ENCODE assay signal across 21 mouse cellular contexts in the genomic region with DNA sequence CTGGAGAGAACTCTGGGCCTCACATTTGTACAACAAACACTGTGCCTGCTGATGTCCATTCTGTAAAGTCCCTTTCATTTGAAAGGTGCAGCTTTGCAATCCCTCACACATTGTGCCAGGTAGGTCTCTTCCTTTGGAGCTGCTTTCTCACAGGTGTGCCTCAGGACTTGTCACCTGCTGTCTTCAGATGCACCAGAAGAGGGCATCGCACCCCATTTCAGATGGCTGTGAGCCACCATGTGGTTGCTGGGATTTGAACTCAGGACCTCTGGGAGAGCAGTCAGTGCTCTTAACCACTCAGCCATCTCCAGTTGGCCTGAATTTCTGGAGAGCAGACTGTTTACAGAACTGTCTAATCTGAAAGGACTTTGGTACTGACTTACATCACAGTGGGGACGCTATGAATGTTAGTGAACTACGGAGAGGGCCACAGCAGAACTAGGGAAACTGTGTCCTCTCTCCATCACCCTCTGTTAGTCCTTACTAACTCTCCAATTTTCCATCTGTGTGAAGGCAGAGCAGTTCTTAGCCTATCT. TPM values are rescaled to one million over a fixed set of nuclear protein-coding genes. Genes with fewer than 3 reads are reported as not detected.
DNase-seq lines count a peak whose midpoint lies in the region; ATAC-seq and TF ChIP-seq lines count a peak whose summit lies in the region.
"Had no signal": no experiment of that assay in that cellular context is flagged by ENCODE, and none has a peak within 500 bp of the region (broad histone marks: within the 10 kb centered on the region; RNA-seq: fewer than 3 reads in every experiment).

No protein-coding gene starts in this region.

- intact Hi-C loops in heart, adult 2 months (cut with DNase I): loop anchor here (10.0 kb wide), 1 partner anchor 288 kb away; no protein-coding TSS in a partner anchor

- H3K4me1 ChIP-seq in heart, adult 2 months (ENCODE audit: control insufficient read depth, insufficient read depth, low read length): peaks cover 1% of the 10 kb centered on the region; the same call in 1 of the 2 replicates
- H3K4me1 ChIP-seq in liver, embryonic 14.5 days (replicated peaks; ENCODE audit: control insufficient read depth in 2 of 2, insufficient read depth in 2 of 2, low read length in 1 of 2): peaks cover 0 to 6% of the 10 kb centered on the region in 2 experiments; a peak in 2 of 4 replicates
- H3K4me1 ChIP-seq in liver, embryonic 11.5 days (replicated peaks; ENCODE audit: control insufficient read depth, insufficient read depth, low read length): peaks cover 15% of the 10 kb centered on the region
- H3K4me1 ChIP-seq in liver, embryonic 15.5 days (replicated peaks): peaks cover 29% of the 10 kb centered on the region

- peaks cover 1% of the 10 kb centered on the region; the same call in 1 of the 2 replicates for H3K27me3 ChIP-seq in heart, adult 2 months (ENCODE audit: control insufficient read depth, insufficient read depth, low read length)
- peaks cover 60% of the 10 kb centered on the region for H3K27me3 ChIP-seq in liver, embryonic 14.5 days (ENCODE audit: control insufficient read depth, insufficient read depth, low read length)
- H3K27me3 ChIP-seq in liver, embryonic 11.5 days (replicated peaks; ENCODE audit: control insufficient read depth, insufficient read depth, low read length): peaks cover 73% of the 10 kb centered on the region
- peaks cover 95% of the 10 kb centered on the region for H3K27me3 ChIP-seq in liver, embryonic 15.5 days
- H3K27me3 ChIP-seq: Patski had no signal

- H3K4me3 ChIP-seq in heart, adult 2 months: no peak overlapping the region
- H3K4me3 ChIP-seq in liver, embryonic 14.5 days (ENCODE audit: insufficient read depth in 1 of 2, low read depth in 2 of 2, low read length in 2 of 2): no peak overlapping the region
- H3K4me3 ChIP-seq in liver, embryonic 11.5 days (ENCODE audit: low read depth, low read length): no peak overlapping the region
- H3K4me3 ChIP-seq in liver, embryonic 15.5 days (replicated peaks): no peak overlapping the region
- H3K4me3 ChIP-seq: hindbrain, embryonic 13.5 days; neural tube, embryonic 12.5 days had no signal

- no peak for ATAC-seq in liver, embryonic 14.5 days (ENCODE audit: insufficient read depth)
- no peak for ATAC-seq in liver, embryonic 11.5 days (replicated peaks; ENCODE audit: low FRiP score)
- 0 out of 2 replicates have a peak, but pooled peaks have one; percentile 15 for ATAC-seq in liver, embryonic 15.5 days (ENCODE audit: insufficient read depth)
- no peak for ATAC-seq in erythroblast, adult 5-6 weeks (replicated peaks; ENCODE audit: low FRiP score, poor library complexity, severe bottlenecking)
- ATAC-seq: Patski had no signal

- no peaks in the 10 kb centered on the region for H3K9me3 ChIP-seq in liver, embryonic 14.5 days (ENCODE audit: control insufficient read depth, low read length)
- no peaks in the 10 kb centered on the region for H3K9me3 ChIP-seq in liver, embryonic 11.5 days (ENCODE audit: control insufficient read depth, low read length)
- H3K9me3 ChIP-seq in liver, embryonic 15.5 days (replicated peaks): no peaks in the 10 kb centered on the region
- H3K9me3 ChIP-seq: hindbrain, embryonic 13.5 days; neural tube, embryonic 12.5 days had no signal

- H3K27ac ChIP-seq in heart, adult 2 months: no peak overlapping the region
- no peak overlapping the region for H3K27ac ChIP-seq in liver, embryonic 14.5 days
- no peak overlapping the region for H3K27ac ChIP-seq in liver, embryonic 11.5 days (ENCODE audit: low read depth, low read length)
- no peak overlapping the region for H3K27ac ChIP-seq in liver, embryonic 15.5 days (replicated peaks)
- H3K27ac ChIP-seq: hindbrain, embryonic 13.5 days; macrophage; neural tube, embryonic 12.5 days had no signal

- WGBS in heart, adult 2 months: 93% methylated on average over 3 of the region's 3 CpGs
- 71% methylated on average over 3 of the region's 3 CpGs for WGBS in liver, embryonic 14.5 days (ENCODE audit: insufficient replicate concordance)
- 68% methylated on average over 3 of the region's 3 CpGs for WGBS in liver, embryonic 11.5 days
- WGBS in liver, embryonic 15.5 days (ENCODE audit: insufficient replicate concordance): 72% methylated on average over 3 of the region's 3 CpGs

- 0 out of 2 replicates have a peak, but pooled peaks have one; percentile 12 for TF ChIP-seq CTCF in heart, adult 2 months (IDR thresholded peaks at IDR 0.05)
- peak; percentile 42 for TF ChIP-seq CTCF in liver, embryonic 14.5 days (IDR thresholded peaks at IDR 0.05; ENCODE audit: low read depth)

- H3K9ac ChIP-seq in heart, adult 2 months (ENCODE audit: low read depth, low read length): no peak overlapping the region
- no peak overlapping the region for H3K9ac ChIP-seq in liver, embryonic 14.5 days (replicated peaks)
- H3K9ac ChIP-seq in liver, embryonic 11.5 days (ENCODE audit: low read depth, low read length): no peak overlapping the region
- H3K9ac ChIP-seq in liver, embryonic 15.5 days: no peak overlapping the region
- H3K9ac ChIP-seq: hindbrain, embryonic 13.5 days; neural tube, embryonic 12.5 days had no signal

- no peak overlapping the region for H3K4me2 ChIP-seq in liver, embryonic 14.5 days (ENCODE audit: low read depth)
- H3K4me2 ChIP-seq in liver, embryonic 11.5 days: no peak overlapping the region
- H3K4me2 ChIP-seq in liver, embryonic 15.5 days: no peak overlapping the region
- H3K4me2 ChIP-seq: hindbrain, embryonic 13.5 days had no signal

- no peaks in the 10 kb centered on the region for H3K79me2 ChIP-seq in heart, adult 2 months (replicated peaks; ENCODE audit: control insufficient read depth, insufficient read depth, low read length)

- TF ChIP-seq POLR2A in heart, adult 2 months (IDR thresholded peaks at IDR 0.05; ENCODE audit: insufficient read depth, low read depth, low read length): no peak

- no peak for DNase-seq in heart, adult 2 months
- no peak for DNase-seq in heart, adult 9 months (ENCODE audit: low spot score in 2 of 2)
- DNase-seq in liver, embryonic 14.5 days (ENCODE audit: low read depth in 3 of 3, low spot score in 3 of 3): no peak
- DNase-seq in liver, embryonic 11.5 days (ENCODE audit: low spot score): no peak
- peak; percentile 36 for DNase-seq in ES-CJ7 (ENCODE audit: low read depth, low spot score)
- no peak for DNase-seq in urinary bladder, postnatal 10 days (ENCODE audit: low spot score)
- DNase-seq: cerebellum, adult 11-12 months; heart, adult 11 months; kidney, adult 8-10 months; midbrain, embryonic 14.5 days; thymus, adult 2 months had no signal

- H3K36me3 ChIP-seq in heart, adult 2 months (ENCODE audit: control insufficient read depth, insufficient read depth, low read length): no peaks in the 10 kb centered on the region
- no peaks in the 10 kb centered on the region for H3K36me3 ChIP-seq in liver, embryonic 14.5 days (replicated peaks; ENCODE audit: control insufficient read depth, insufficient read depth, low read depth)
- H3K36me3 ChIP-seq in liver, embryonic 11.5 days (ENCODE audit: control insufficient read depth, insufficient read depth, low read length): peaks cover 2% of the 10 kb centered on the region; the same call in 1 of the 2 replicates
- H3K36me3 ChIP-seq in liver, embryonic 15.5 days (replicated peaks): no peaks in the 10 kb centered on the region

- TF ChIP-seq EP300 in heart, adult 2 months (IDR thresholded peaks at IDR 0.05; ENCODE audit: insufficient read depth, low read depth, low read length): no peak
- TF ChIP-seq EP300 in liver, embryonic 14.5 days (IDR thresholded peaks at IDR 0.05; ENCODE audit: low read depth): no peak

RNA-seq across cellular contexts. Expression of a gene that starts 6.7 kb away (rescaled TPM):
- total RNA-seq in heart, adult 2 months (2021): not detected
- not detected in 2 replicates for polyA plus RNA-seq in heart, adult 2 months (2012; rRNA removed)
- not detected in 2 replicates for polyA plus RNA-seq in liver, embryonic 14.5 days (2012; rRNA removed)
- polyA plus RNA-seq in liver, embryonic 14.5 days (2014; fragmentation: Nextera tagmentation; extraction: Ambion mirVana): not detected in 2 replicates
- not detected in 2 replicates for polyA plus RNA-seq in liver, embryonic 11.5 days (2014; fragmentation: Nextera tagmentation; extraction: Ambion mirVana)
- polyA plus RNA-seq in liver, embryonic 15.5 days (2015; fragmentation: Nextera tagmentation; extraction: Ambion mirVana): not detected in 2 replicates
- total RNA-seq in erythroblast, adult 5-6 weeks (2015; ENCODE audit: low replicate concordance): not detected in 2 replicates
- total RNA-seq in erythroblast, adult 5-6 weeks (2017; ENCODE audit: low replicate concordance): not detected in 2 replicates
- total RNA-seq: adrenal gland, postnatal 4 days had no signal
- polyA plus RNA-seq: embryonic facial prominence, embryonic 14.5 days; heart, embryonic 16.5 days; limb, embryonic 14.5 days; macrophage; Patski; thymus, adult 2 months had no signal

RNA-seq across cellular contexts. Expression of a gene that starts 7.6 kb away (rescaled TPM):
- under 1 TPM; 0.07 to 0.13 TPM for total RNA-seq in heart, adult 2 months (2021)
- 0.23 and 0.44 TPM in 2 replicates for polyA plus RNA-seq in heart, adult 2 months (2012; rRNA removed)
- polyA plus RNA-seq in liver, embryonic 14.5 days (2012; rRNA removed): 0.03 and 0.04 TPM in 2 replicates
- polyA plus RNA-seq in liver, embryonic 14.5 days (2014; fragmentation: Nextera tagmentation; extraction: Ambion mirVana): 0.05 TPM in 1 of 2 replicates, not detected in the other
- polyA plus RNA-seq in liver, embryonic 11.5 days (2014; fragmentation: Nextera tagmentation; extraction: Ambion mirVana): 0.18 and 0.35 TPM in 2 replicates
- polyA plus RNA-seq in liver, embryonic 15.5 days (2015; fragmentation: Nextera tagmentation; extraction: Ambion mirVana): 0.02 TPM in 1 of 2 replicates, not detected in the other
- total RNA-seq in erythroblast, adult 5-6 weeks (2015; ENCODE audit: low replicate concordance): not detected in 2 replicates
- not detected in 2 replicates for total RNA-seq in erythroblast, adult 5-6 weeks (2017; ENCODE audit: low replicate concordance)
- polyA plus RNA-seq: macrophage had no signal

RNA-seq across cellular contexts. Expression of a gene that starts 39.2 kb away (rescaled TPM):
- total RNA-seq in heart, adult 2 months (2021): 1 to 10 TPM; 2.3 to 3.8 TPM
- 3.3 and 4.2 TPM in 2 replicates for polyA plus RNA-seq in heart, adult 2 months (2012; rRNA removed)
- polyA plus RNA-seq in liver, embryonic 14.5 days (2012; rRNA removed): 38.1 and 119 TPM in 2 replicates
- 252 and 265 TPM in 2 replicates for polyA plus RNA-seq in liver, embryonic 14.5 days (2014; fragmentation: Nextera tagmentation; extraction: Ambion mirVana)
- polyA plus RNA-seq in liver, embryonic 11.5 days (2014; fragmentation: Nextera tagmentation; extraction: Ambion mirVana): 344 and 357 TPM in 2 replicates
- 205 and 219 TPM in 2 replicates for polyA plus RNA-seq in liver, embryonic 15.5 days (2015; fragmentation: Nextera tagmentation; extraction: Ambion mirVana)
- total RNA-seq in erythroblast, adult 5-6 weeks (2015; ENCODE audit: low replicate concordance): 46.7 and 65.4 TPM in 2 replicates
- 46.1 and 47.5 TPM in 2 replicates for total RNA-seq in erythroblast, adult 5-6 weeks (2017; ENCODE audit: low replicate concordance)

RNA-seq across cellular contexts. Expression of a gene that starts 42.4 kb away (rescaled TPM):
- 1,000 to 10,000 TPM; 1,174 to 1,333 TPM for total RNA-seq in heart, adult 2 months (2021)
- 367 and 592 TPM in 2 replicates for polyA plus RNA-seq in heart, adult 2 months (2012; rRNA removed)
- polyA plus RNA-seq in liver, embryonic 14.5 days (2012; rRNA removed): 28.3 and 40.0 TPM in 2 replicates
- polyA plus RNA-seq in liver, embryonic 14.5 days (2014; fragmentation: Nextera tagmentation; extraction: Ambion mirVana): 73.9 and 84.9 TPM in 2 replicates
- polyA plus RNA-seq in liver, embryonic 11.5 days (2014; fragmentation: Nextera tagmentation; extraction: Ambion mirVana): 122 and 128 TPM in 2 replicates
- 101 and 105 TPM in 2 replicates for polyA plus RNA-seq in liver, embryonic 15.5 days (2015; fragmentation: Nextera tagmentation; extraction: Ambion mirVana)
- 15.9 and 23.2 TPM in 2 replicates for total RNA-seq in erythroblast, adult 5-6 weeks (2015; ENCODE audit: low replicate concordance)
- 73.7 and 102 TPM in 2 replicates for total RNA-seq in erythroblast, adult 5-6 weeks (2017; ENCODE audit: low replicate concordance)

RNA-seq across cellular contexts. Expression of a gene that starts 42.4 kb away (rescaled TPM):
- 1,000 to 10,000 TPM; 1,981 to 2,338 TPM for total RNA-seq in heart, adult 2 months (2021)
- polyA plus RNA-seq in heart, adult 2 months (2012; rRNA removed): 1,187 and 1,731 TPM in 2 replicates
- 42.0 and 60.7 TPM in 2 replicates for polyA plus RNA-seq in liver, embryonic 14.5 days (2012; rRNA removed)
- 123 and 126 TPM in 2 replicates for polyA plus RNA-seq in liver, embryonic 14.5 days (2014; fragmentation: Nextera tagmentation; extraction: Ambion mirVana)
- polyA plus RNA-seq in liver, embryonic 11.5 days (2014; fragmentation: Nextera tagmentation; extraction: Ambion mirVana): 145 and 167 TPM in 2 replicates
- 140 and 154 TPM in 2 replicates for polyA plus RNA-seq in liver, embryonic 15.5 days (2015; fragmentation: Nextera tagmentation; extraction: Ambion mirVana)
- total RNA-seq in erythroblast, adult 5-6 weeks (2015; ENCODE audit: low replicate concordance): 36.1 and 37.4 TPM in 2 replicates
- 30.8 and 35.7 TPM in 2 replicates for total RNA-seq in erythroblast, adult 5-6 weeks (2017; ENCODE audit: low replicate concordance)
